Mouse (Mus musculus) heart, adult 8-10 months (tissue): ENCODE results near the gene Me1. TPM values are rescaled to one million over a fixed set of nuclear protein-coding genes. Genes with fewer than 3 reads are reported as not detected.

Experiments
- DNase-seq: peaks from one replicate; pipeline ENCODE4 v3.0.0; 2022; ENCODE audit warnings: low spot score
- total RNA-seq, 4 experiments: library from RNA; stranded (reverse); gene quantifications; 2 replicates each; pipeline ENCODE4 v1.2.4; 2022

The Me1 gene
- total RNA-seq, result 100 to 1,000 TPM; 113 to 144 (median 120) TPM

DNA sequence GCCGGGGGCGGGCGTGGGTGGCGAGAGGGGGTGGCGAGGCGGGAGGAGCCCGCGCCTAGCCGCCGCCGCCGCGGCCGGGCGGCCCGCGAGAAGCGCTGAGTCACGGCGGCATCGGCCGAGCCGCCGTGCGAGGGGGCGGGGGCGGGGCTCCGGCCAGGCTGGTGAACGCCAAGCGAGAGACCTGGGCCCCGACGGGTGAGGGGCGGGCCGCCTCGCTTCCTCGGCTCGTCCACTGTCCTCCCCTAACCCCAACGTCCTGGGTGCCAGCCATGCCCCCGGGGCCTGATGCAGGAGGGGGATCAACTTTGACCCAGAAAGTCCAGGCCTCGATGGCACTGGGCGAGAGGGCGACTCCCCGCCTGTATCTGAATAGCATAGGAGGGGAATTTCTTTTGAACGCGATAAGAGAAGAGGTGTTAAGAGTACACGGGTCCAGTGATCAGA, at the start of gene Me1:
Me1 (minus strand) TSS at position 136 of the 444 bp plus-strand sequence.
- no peak for DNase-seq

GRCm38 (mm10) chr9:86744041-86744440, 48.3 kb upstream of the Me1 start:
- no peak for DNase-seq

GRCm38 (mm10) chr9:86742959-86743911, 47.5 kb upstream of the Me1 start, which contains the start of gene Prss35:
TSS of gene Prss35 (plus strand) at chr9:86743649.
- no peak for DNase-seq

DNA sequence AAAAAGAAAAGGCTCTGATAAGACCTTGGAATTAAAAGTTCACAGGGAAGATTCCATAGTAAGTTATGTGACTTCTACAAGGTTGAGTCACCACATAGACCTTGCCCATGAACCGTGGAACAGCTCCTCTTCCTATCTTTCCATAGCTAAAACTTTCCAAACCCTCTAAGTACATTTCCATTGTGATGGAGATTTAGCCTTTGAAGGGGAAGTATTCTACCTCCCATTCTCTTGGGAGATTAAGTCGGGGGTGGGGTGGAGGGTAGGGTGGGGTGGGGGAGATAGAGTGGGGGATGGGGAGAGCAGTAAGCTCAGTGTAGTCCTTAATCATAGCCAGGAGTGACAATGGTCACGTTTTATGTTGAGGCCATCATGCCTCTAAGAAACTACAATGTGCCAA, 44.2 kb upstream of the Me1 start:
- no peak for DNase-seq

DNA sequence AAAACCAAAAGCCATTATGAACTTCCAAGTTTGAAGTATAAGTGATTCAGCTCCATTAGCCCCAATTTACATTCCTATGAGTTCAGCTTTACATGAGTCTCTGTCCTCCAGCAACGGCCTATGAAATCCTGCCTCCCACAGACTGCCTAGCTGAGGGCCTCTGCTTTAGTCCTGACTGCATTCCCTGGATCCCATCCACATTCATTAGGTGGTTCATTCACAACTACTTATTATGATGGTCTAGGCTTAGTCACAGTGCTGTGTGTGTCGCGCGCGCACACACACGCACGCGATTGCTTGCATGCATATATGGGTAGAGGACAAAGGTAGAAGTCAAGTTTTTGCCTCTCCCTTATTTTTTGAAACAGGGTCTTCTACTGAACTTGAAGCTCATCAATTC, 43.0 kb upstream of the Me1 start:
- no peak for DNase-seq

GRCm38 (mm10) chr9:86738067-86738466, 42.3 kb upstream of the Me1 start:
- DNase-seq, result no peak

DNA sequence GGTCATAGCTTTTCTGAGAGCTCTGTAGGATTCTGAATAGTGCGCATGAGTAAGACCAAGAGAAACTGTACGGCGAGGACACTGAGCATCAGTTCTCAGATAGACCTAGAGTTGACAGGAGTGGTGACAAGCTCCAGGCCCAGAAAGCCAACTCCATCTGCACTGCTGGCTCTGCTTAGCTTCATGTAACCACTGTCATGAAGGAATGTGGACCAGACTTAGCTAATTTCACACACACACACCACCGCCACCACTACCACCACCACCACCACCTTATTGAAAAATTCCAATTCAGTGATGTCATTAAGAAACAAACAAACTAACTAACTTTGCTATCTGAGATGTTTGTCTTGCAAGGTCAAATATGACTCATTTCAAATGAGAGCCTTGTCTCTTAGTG, 41.2 kb upstream of the Me1 start:
- no peak for DNase-seq

DNA sequence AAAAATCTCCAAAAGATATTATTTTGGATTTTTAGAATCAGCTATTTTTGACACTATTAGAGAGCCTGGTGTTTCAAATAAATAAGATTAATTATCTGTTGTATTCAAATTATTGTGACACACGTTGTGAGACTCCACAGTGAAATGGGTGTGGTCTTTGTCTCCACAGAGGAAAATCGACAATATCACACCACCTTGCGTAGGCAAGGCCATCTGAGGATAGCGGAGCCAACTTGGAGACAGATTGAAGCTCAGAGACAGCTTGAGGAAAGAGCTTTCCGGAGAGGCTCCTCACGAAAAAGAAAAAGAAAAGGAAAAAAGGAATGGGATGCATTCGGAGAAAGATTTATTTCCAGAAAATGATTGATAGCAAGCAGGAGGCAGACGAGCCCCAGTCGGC, 39.0 kb upstream of the Me1 start:
- DNase-seq, result no peak

DNA sequence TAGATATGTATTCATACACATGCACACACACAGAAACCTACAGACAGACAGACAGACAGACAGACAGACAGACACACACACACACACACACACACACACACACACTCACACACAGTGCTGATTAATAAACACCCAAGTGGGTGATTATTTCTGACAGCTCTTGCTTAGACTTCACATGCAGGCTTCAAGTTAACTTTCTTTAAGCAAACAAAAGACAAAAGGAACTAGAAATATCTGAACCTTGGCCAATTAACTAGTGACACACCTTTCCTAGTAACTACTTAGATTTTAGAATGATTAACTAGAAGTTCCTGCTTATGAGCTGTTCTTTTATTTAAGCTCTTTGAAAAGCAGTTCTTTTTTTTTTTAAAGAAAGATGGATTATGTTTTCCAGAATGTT, 38.6 kb upstream of the Me1 start:
- DNase-seq, result no peak

DNA sequence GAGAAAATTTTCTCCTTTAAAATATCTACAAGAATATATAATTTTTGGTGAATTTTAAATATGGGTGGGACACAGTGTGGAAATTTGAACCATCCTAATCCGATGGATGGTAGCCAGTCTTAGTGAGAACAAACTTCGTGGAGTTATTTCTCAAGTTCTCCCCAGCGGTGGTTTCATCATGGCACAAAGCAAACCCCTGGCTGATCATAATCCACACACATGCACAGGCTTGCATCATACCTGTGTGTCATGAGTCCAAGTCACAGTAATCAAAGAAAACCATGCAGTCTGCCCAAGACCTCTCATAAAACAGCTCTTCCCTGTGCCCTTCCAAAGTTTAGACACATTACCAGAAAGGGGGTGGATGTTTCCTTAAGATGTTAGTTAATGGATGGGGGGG, 34.1 kb upstream of the Me1 start:
- DNase-seq, result no peak

DNA sequence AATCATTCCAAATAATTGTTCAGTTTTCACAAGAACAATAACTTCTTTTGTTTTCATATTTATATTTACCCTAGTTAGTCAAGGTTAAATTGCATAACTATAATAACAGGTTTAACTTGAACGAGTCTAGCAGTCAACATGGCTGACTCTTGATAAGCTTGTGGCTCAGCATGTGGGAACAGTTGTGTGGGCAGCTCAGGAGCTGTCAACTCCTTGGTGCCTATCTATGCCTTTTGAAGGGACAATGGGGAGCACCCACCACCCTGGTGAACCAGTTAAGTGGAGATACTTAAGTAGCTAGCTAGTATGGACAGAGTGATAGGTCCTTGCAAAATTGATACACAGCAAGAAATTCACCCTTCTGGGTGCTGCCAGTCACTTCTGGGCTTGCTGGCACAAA, 33.3 kb upstream of the Me1 start:
- DNase-seq, result no peak

GRCm38 (mm10) chr9:86728214-86728814, 32.6 kb upstream of the Me1 start:
- no peak for DNase-seq

DNA sequence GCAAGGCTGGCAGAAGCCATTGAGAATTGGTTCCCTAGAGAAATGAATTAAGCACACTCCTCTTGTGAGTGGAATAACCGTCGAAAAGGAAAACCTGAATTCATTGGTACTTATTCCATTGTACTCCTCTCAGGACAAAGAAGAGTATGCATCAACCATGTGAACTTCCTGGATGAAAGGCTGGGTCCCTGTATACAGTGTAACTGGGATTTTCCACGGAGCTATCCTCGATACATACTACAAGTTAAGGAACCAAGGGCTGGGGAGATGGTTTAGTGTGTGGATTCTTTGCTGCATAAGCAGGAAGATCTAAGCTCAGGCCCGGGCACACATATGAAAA, 30.6 kb upstream of the Me1 start:
- DNase-seq, result no peak

- DNase-seq, result no peak
Measured at GRCm38 (mm10) chr9:86725604-86726380, 30.0 kb upstream of the Me1 start.

GRCm38 (mm10) chr9:86725066-86725465, 29.3 kb upstream of the Me1 start:
- no peak for DNase-seq

DNA sequence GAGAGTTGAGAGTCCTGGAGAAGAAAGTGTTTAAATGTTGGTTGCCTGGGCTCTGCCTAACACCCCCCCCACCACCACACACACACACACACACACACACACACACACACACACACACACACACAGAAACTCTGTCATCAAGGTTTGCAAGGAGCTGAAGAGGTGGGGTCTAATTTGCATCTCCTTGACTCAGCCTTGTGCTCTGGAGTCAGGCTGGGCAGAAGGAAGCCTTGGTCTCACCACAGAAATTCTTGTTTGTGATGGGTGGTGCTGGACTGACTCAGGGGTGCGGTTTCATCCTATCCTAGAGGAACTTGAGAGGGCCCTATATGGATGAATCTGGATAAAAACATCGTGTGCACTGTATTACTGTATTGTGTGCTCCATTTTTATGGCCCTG, 25.0 kb upstream of the Me1 start:
- no peak for DNase-seq

DNA sequence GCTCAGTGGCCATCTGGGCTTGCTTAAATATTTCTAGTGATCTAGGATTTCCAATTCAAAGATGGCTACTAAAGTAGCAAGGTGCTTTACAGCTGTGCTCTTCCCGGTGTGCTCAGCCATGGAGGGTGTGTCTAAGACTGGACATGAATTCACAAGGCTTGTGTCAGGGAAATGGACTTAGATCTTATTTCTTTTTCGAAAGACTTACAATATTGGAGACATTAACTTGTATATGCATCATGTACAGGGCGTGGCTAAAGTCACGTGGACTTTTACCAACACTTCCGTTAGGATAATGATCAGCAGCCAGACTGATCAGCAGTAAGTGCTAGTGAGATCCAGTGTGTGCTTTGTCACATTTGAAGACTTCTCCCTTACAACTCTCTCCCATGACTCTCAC, 24.5 kb upstream of the Me1 start:
- no peak for DNase-seq

- no peak for DNase-seq
Measured at GRCm38 (mm10) chr9:86717119-86717518, 21.4 kb upstream of the Me1 start.

GRCm38 (mm10) chr9:86716540-86716939, 20.8 kb upstream of the Me1 start:
- DNase-seq, result no peak

- DNase-seq, result no peak
Measured at GRCm38 (mm10) chr9:86714089-86714488, 18.3 kb upstream of the Me1 start.

DNA sequence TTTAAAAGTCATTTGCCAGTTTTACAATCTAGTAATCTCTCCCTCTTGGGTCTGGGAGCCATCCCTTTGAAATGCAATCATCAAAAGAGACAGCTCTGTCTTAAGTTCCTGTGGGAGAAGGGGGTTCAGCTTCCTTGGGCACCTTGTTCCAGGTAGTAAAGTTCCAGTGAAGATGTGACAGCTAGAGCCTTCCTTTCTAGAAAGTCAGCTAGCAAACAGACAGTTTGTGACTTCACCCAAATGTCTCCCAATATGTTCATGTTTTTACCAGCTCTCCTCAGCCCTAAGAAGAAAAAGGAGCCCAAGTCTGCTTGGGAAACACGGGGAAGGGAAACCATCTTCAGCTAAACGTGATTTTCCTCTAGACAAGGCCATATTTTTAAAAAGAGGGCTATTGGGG, 16.9 kb upstream of the Me1 start:
- DNase-seq, result no peak

DNA sequence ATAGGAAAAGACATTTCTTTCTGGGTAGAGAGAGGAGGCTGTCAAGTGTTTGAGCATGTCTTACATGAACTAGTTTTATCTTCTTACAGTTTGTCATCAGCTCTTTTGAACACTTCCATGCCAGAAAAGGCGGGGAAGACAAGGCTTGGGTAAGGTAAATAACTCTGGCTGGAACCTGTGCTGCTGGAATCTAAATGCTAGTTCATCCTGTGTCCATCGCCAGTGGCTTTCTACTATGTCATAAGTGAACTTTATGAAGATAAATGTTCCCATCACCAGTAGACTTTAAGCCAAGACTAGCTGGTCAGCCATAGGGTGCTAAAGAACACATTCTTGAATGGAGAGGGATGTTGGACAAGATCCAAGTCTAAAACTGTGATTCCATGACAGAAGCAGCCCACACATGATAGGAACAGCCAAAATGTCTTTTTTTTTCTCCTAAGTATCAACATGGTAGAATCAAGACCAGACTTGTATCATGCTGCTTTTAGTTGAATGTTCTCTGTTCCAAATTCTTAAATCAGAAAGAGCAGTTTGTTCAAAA, 14.4 kb upstream of the Me1 start:
- DNase-seq, result no peak
